Mouse (Mus musculus) regulatory T cell (primary cell): Measurements from ENCODE around the gene Vmn1r131.
"Not testable (repeated sequence)": the region's sequence is repeated elsewhere in the genome, so short reads cannot be mapped to it uniquely, and the experiment has no call there.

Experiments used
- in situ Hi-C: fragments of 300-600 bp; cut with MboI, MseI; formaldehyde crosslinking; loops from one replicate; pipeline ENCODE4 v1.15.1; 2025; ENCODE audit warnings: high pct_unique_total_duplicates

Vmn1r131 gene

DNA sequence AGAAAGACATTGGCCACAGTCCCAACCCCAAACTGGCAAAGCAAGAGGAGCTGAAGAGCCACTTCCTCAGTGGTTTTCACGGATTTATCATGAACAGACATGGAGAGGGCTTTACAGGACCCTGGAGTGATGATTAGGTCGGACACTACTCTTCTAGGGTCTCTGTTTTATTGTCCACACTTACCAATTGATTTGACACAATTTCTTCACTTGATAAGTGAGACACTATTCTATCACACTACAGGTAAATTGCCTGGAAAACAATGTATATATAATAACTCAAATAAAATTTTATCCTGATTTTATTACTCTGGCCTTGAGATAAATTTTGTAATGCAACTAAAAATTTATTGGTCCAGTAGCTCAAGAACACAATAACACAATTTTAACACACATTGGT is at the start of gene Vmn1r131:
Gene Vmn1r131, minus strand, starts transcription at position 101 of the 400 bp plus-strand sequence.
- in situ Hi-C loops: not testable (repeated sequence)

DNA sequence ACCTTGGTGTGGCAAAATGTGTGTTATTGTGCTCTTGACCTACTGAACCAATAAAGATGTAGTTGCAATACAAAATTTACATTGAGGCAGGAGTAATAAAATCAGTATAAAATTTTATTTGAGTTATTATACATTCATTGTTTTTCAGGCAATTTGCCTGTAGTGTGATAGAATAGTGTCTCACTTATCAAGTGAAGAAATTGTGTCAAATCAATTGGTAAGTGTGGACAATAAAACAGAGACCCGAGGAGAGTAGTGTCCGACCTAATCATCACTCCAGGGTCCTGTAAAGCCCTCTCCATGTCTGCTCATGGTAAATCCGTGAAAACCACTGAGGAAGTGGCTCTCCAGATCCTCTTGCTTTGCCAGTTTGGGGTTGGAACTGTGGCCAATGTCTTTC is 34.4 kb downstream of the Vmn1r131 start, which contains the start of gene Vmn1r130:
Gene Vmn1r130, plus strand, starts transcription at position 301 of the 400 bp plus-strand sequence.
- in situ Hi-C loops: not testable (repeated sequence)
